Mouse (Mus musculus): ENCODE data around the gene Vopp1.

DNA sequence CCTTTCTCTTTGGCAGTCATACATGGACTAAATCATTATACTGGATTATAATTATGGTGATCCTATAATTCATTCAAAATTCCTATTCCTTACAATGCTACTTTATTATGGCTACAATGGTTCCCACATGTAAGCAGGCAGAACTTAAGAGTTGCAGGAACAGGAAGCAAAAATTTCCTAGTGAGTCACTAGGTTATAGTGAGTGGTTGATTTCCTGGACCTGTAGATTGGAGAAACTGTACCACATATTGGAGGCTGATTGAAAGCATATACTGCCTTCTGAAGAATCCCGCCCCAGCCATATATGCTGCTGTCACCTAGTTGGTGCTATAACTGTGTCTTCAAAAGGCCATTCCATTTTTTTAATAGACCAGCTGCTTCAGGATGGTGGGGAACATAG, 82.2 kb downstream of the Vopp1 start:
- TF ChIP-seq CTCF (IDR thresholded peaks at IDR 0.05; ENCODE audit: low read depth, low read length): no peak
- no peak for TF ChIP-seq POLR2AphosphoS5 (IDR thresholded peaks at IDR 0.05; ENCODE audit: insufficient replicate concordance, low read depth, low read length)
- TF ChIP-seq GATA1 (IDR thresholded peaks at IDR 0.05; ENCODE audit: borderline replicate concordance, low read length): no peak
